Mouse (Mus musculus): ENCODE data around the gene Gm9639. TPM values are rescaled to one million over a fixed set of nuclear protein-coding genes. Genes with fewer than 3 reads are reported as not detected.
"Not testable (repeated sequence)": the region's sequence is repeated elsewhere in the genome, so short reads cannot be mapped to it uniquely, and the experiment has no call there.

Gene Gm9639
- polyA plus RNA-seq, 1 experiment from 2014 or later = not detected

GRCm38 (mm10) chr10:77772142-77772541, 22.7 kb downstream of the Gm9639 start:
- H3K36me3 ChIP-seq (ENCODE audit: control insufficient read depth, insufficient read depth, low read length); H3K9me3 ChIP-seq (replicated peaks; ENCODE audit: control insufficient read depth, low read length, poor library complexity, severe bottlenecking); H3K9ac ChIP-seq (ENCODE audit: low read depth, low read length); H3K27me3 ChIP-seq (ENCODE audit: control insufficient read depth, insufficient read depth, low read depth, low read length); H3K4me3 ChIP-seq (ENCODE audit: low read depth, low read length); H3K4me1 ChIP-seq (ENCODE audit: control insufficient read depth, insufficient read depth, low read length); ATAC-seq; H3K27ac ChIP-seq (ENCODE audit: low read length); H3K4me2 ChIP-seq (ENCODE audit: low read length): not testable (repeated sequence)
- 82% methylated on average over 1 of the region's 3 CpGs for WGBS

- 100% methylated on average over 1 of the region's 1 CpGs for whole genome bisulfite sequencing
- not testable (repeated sequence) for H3K4me1 ChIP-seq (ENCODE audit: control insufficient read depth, insufficient read depth, low read length); H3K9me3 ChIP-seq (replicated peaks; ENCODE audit: control insufficient read depth, low read length, poor library complexity, severe bottlenecking); ATAC-seq; H3K9ac ChIP-seq (ENCODE audit: low read depth, low read length); H3K36me3 ChIP-seq (ENCODE audit: control insufficient read depth, insufficient read depth, low read length); H3K4me3 ChIP-seq (ENCODE audit: low read depth, low read length); H3K4me2 ChIP-seq (ENCODE audit: low read length); H3K27ac ChIP-seq (ENCODE audit: low read length); H3K27me3 ChIP-seq (ENCODE audit: control insufficient read depth, insufficient read depth, low read depth, low read length)
These were observed 23.7 kb downstream of the Gm9639 start, which contains the start of gene Gm3238 for GRCm38 (mm10) chr10:77771225-77771624. Gene Gm3238, minus strand, starts transcription at chr10:77771325.

GRCm38 (mm10) chr10:77769727-77770126, 25.1 kb downstream of the Gm9639 start:
- WGBS = 91% methylated on average over 1 of the region's 1 CpGs
- Histone ChIP-seq H3K4me3 (ENCODE audit: low read depth, low read length) (no peak overlapping the region), H3K9ac (ENCODE audit: low read depth, low read length) (no peak overlapping the region), H3K36me3 (ENCODE audit: control insufficient read depth, insufficient read depth, low read length) (no peaks in the 10 kb centered on the region), H3K27me3 (ENCODE audit: control insufficient read depth, insufficient read depth, low read depth, low read length) (no peaks in the 10 kb centered on the region), H3K27ac (ENCODE audit: low read length) (no peak overlapping the region), H3K4me2 (ENCODE audit: low read length) (no peak overlapping the region), H3K4me1 (ENCODE audit: control insufficient read depth, insufficient read depth, low read length) (no peaks in the 10 kb centered on the region), H3K9me3 (replicated peaks; ENCODE audit: control insufficient read depth, low read length, poor library complexity, severe bottlenecking) (no peaks in the 10 kb centered on the region)
- ATAC-seq = no peak

GRCm38 (mm10) chr10:77759582-77759981, 35.3 kb downstream of the Gm9639 start, which contains the start of gene Gm3233:
Gene Gm3233, minus strand, starts transcription at chr10:77759682.
- not testable (repeated sequence) for H3K36me3 ChIP-seq (ENCODE audit: control insufficient read depth, insufficient read depth, low read length); H3K27ac ChIP-seq (ENCODE audit: low read length); H3K4me2 ChIP-seq (ENCODE audit: low read length); H3K27me3 ChIP-seq (ENCODE audit: control insufficient read depth, insufficient read depth, low read depth, low read length); H3K9ac ChIP-seq (ENCODE audit: low read depth, low read length); H3K9me3 ChIP-seq (replicated peaks; ENCODE audit: control insufficient read depth, low read length, poor library complexity, severe bottlenecking); H3K4me3 ChIP-seq (ENCODE audit: low read depth, low read length); ATAC-seq; H3K4me1 ChIP-seq (ENCODE audit: control insufficient read depth, insufficient read depth, low read length)
- no CpG with 5 or more reads among the region's 1 CpGs for WGBS

- no peak for ATAC-seq
- no peak overlapping the region for H3K27ac ChIP-seq (ENCODE audit: low read length)
- no peaks in the 10 kb centered on the region for H3K4me1 ChIP-seq (ENCODE audit: control insufficient read depth, insufficient read depth, low read length)
- H3K4me3 ChIP-seq (ENCODE audit: low read depth, low read length) = no peak overlapping the region
- H3K27me3 ChIP-seq (ENCODE audit: control insufficient read depth, insufficient read depth, low read depth, low read length) = no peaks in the 10 kb centered on the region
- H3K36me3 ChIP-seq (ENCODE audit: control insufficient read depth, insufficient read depth, low read length) = no peaks in the 10 kb centered on the region
- no peak overlapping the region for H3K9ac ChIP-seq (ENCODE audit: low read depth, low read length)
- no peak overlapping the region for H3K4me2 ChIP-seq (ENCODE audit: low read length)
- H3K9me3 ChIP-seq (replicated peaks; ENCODE audit: control insufficient read depth, low read length, poor library complexity, severe bottlenecking) = no peaks in the 10 kb centered on the region
These were observed 41.4 kb downstream of the Gm9639 start for GRCm38 (mm10) chr10:77753448-77753847.

GRCm38 (mm10) chr10:77752312-77752711, 42.6 kb downstream of the Gm9639 start:
- H3K36me3 ChIP-seq (ENCODE audit: control insufficient read depth, insufficient read depth, low read length); ATAC-seq; H3K9me3 ChIP-seq (replicated peaks; ENCODE audit: control insufficient read depth, low read length, poor library complexity, severe bottlenecking); H3K27ac ChIP-seq (ENCODE audit: low read length); H3K4me1 ChIP-seq (ENCODE audit: control insufficient read depth, insufficient read depth, low read length); H3K4me3 ChIP-seq (ENCODE audit: low read depth, low read length); H3K4me2 ChIP-seq (ENCODE audit: low read length); H3K9ac ChIP-seq (ENCODE audit: low read depth, low read length); H3K27me3 ChIP-seq (ENCODE audit: control insufficient read depth, insufficient read depth, low read depth, low read length): not testable (repeated sequence)
- WGBS = 65% methylated on average over 3 of the region's 3 CpGs

GRCm38 (mm10) chr10:77751254-77751653, 43.6 kb downstream of the Gm9639 start, which contains the start of gene Gm9736:
Gene Gm9736, minus strand, starts transcription at chr10:77751354.
- not testable (repeated sequence) for H3K36me3 ChIP-seq (ENCODE audit: control insufficient read depth, insufficient read depth, low read length); H3K4me2 ChIP-seq (ENCODE audit: low read length); H3K4me3 ChIP-seq (ENCODE audit: low read depth, low read length); ATAC-seq; H3K27ac ChIP-seq (ENCODE audit: low read length); H3K4me1 ChIP-seq (ENCODE audit: control insufficient read depth, insufficient read depth, low read length); H3K27me3 ChIP-seq (ENCODE audit: control insufficient read depth, insufficient read depth, low read depth, low read length); H3K9me3 ChIP-seq (replicated peaks; ENCODE audit: control insufficient read depth, low read length, poor library complexity, severe bottlenecking); H3K9ac ChIP-seq (ENCODE audit: low read depth, low read length)
- WGBS = 89% methylated on average over 1 of the region's 1 CpGs

GRCm38 (mm10) chr10:77750686-77751085, 44.2 kb downstream of the Gm9639 start:
- ATAC-seq; H3K27ac ChIP-seq (ENCODE audit: low read length); H3K9me3 ChIP-seq (replicated peaks; ENCODE audit: control insufficient read depth, low read length, poor library complexity, severe bottlenecking); H3K9ac ChIP-seq (ENCODE audit: low read depth, low read length); H3K4me1 ChIP-seq (ENCODE audit: control insufficient read depth, insufficient read depth, low read length); H3K36me3 ChIP-seq (ENCODE audit: control insufficient read depth, insufficient read depth, low read length); H3K27me3 ChIP-seq (ENCODE audit: control insufficient read depth, insufficient read depth, low read depth, low read length); H3K4me2 ChIP-seq (ENCODE audit: low read length); H3K4me3 ChIP-seq (ENCODE audit: low read depth, low read length): not testable (repeated sequence)
- WGBS = 88% methylated on average over 1 of the region's 1 CpGs

Measured in midbrain, embryonic 16.5 days (tissue).